ENCODE assay signal across 9 mouse cellular contexts in genomic region chr7:28593206-28594111, GRCm38 (mm10). TPM values are rescaled to one million over a fixed set of nuclear protein-coding genes. Genes with fewer than 3 reads are reported as not detected.
A peak's percentile ranks its signal among the peaks of the same experiment; 100 is the strongest.
DNase-seq lines count a peak whose midpoint lies in the region; ATAC-seq and TF ChIP-seq lines count a peak whose summit lies in the region.
"Had no signal": no experiment of that assay in that cellular context is flagged by ENCODE, and none has a peak within 500 bp of the region (broad histone marks: within the 10 kb centered on the region; RNA-seq: fewer than 3 reads in every experiment).

No protein-coding gene starts in this region.

- no peak overlapping the region for H3K9ac ChIP-seq in heart, embryonic 11.5 days (ENCODE audit: low read depth, low read length)
- H3K9ac ChIP-seq in heart, postnatal 0 days (replicated peaks; ENCODE audit: low read depth, low read length), result no peak overlapping the region
- H3K9ac ChIP-seq in limb, embryonic 15.5 days, result no peak overlapping the region

- no peak for TF ChIP-seq CTCF in heart, postnatal 0 days (IDR thresholded peaks at IDR 0.05; ENCODE audit: low read depth)

- peak; percentile 85 for TF ChIP-seq EP300 in heart, postnatal 0 days (IDR thresholded peaks at IDR 0.05; ENCODE audit: low read depth)

- peaks cover 50% of the 10 kb centered on the region for H3K4me1 ChIP-seq in heart, embryonic 11.5 days (ENCODE audit: control insufficient read depth, insufficient read depth, low read length)
- peaks cover 42% of the 10 kb centered on the region for H3K4me1 ChIP-seq in heart, postnatal 0 days (ENCODE audit: control insufficient read depth, insufficient read depth)
- H3K4me1 ChIP-seq in limb, embryonic 15.5 days, result peaks cover 63% of the 10 kb centered on the region

- no peak overlapping the region for H3K4me2 ChIP-seq in heart, embryonic 11.5 days
- no peak overlapping the region for H3K4me2 ChIP-seq in heart, postnatal 0 days (ENCODE audit: low read depth, low read length)
- no peak overlapping the region for H3K4me2 ChIP-seq in limb, embryonic 15.5 days

- no peaks in the 10 kb centered on the region for H3K27me3 ChIP-seq in heart, embryonic 11.5 days (ENCODE audit: control insufficient read depth, insufficient read depth, low read length)
- no peaks in the 10 kb centered on the region for H3K27me3 ChIP-seq in heart, postnatal 0 days (ENCODE audit: control insufficient read depth, insufficient read depth, low read length)
- no peaks in the 10 kb centered on the region for H3K27me3 ChIP-seq in limb, embryonic 15.5 days

- no peak overlapping the region; the same call in 1 of the 2 replicates for H3K27ac ChIP-seq in heart, embryonic 11.5 days (ENCODE audit: low read depth, low read length)
- H3K27ac ChIP-seq in heart, postnatal 0 days (ENCODE audit: low read depth), result 0 out of 2 replicates have a peak overlapping the region, but pooled peaks have one; percentile 20
- peak overlapping the region; percentile 33; the same call in 1 of the 2 replicates for H3K27ac ChIP-seq in limb, embryonic 15.5 days

- DNase-seq in heart, adult 11 months, result peak; percentile 99
- peak; percentile 49 to 71 for DNase-seq in adrenal gland, postnatal 36 days
- DNase-seq in heart, postnatal 0 days (ENCODE audit: low spot score), result peak; percentile 45
- no peak for DNase-seq in cerebellum, adult 11 months
- no peak for DNase-seq in urinary bladder, postnatal 14 days (ENCODE audit: low spot score)

- no peak overlapping the region for H3K4me3 ChIP-seq in heart, embryonic 11.5 days (ENCODE audit: low read depth, low read length)
- no peak overlapping the region for H3K4me3 ChIP-seq in heart, postnatal 0 days (ENCODE audit: low read depth, low read length)
- no peak overlapping the region for H3K4me3 ChIP-seq in limb, embryonic 15.5 days

- ATAC-seq in heart, embryonic 11.5 days (replicated peaks; ENCODE audit: insufficient number of reproducible peaks, low FRiP score, low TSS enrichment), result no peak
- ATAC-seq in heart, postnatal 0 days (ENCODE audit: insufficient read depth, low read depth), result peak; percentile 55
- no peak for ATAC-seq in limb, embryonic 15.5 days (ENCODE audit: insufficient number of reproducible peaks, low FRiP score, low TSS enrichment, low read depth)
- ATAC-seq in erythroblast, adult 5-6 weeks (replicated peaks; ENCODE audit: low FRiP score, poor library complexity, severe bottlenecking), result no peak

- H3K9me3 ChIP-seq in heart, embryonic 11.5 days (replicated peaks; ENCODE audit: control insufficient read depth, low read length), result no peaks in the 10 kb centered on the region
- no peaks in the 10 kb centered on the region for H3K9me3 ChIP-seq in heart, postnatal 0 days (replicated peaks; ENCODE audit: control insufficient read depth, low read length)
- H3K9me3 ChIP-seq in limb, embryonic 15.5 days, result no peaks in the 10 kb centered on the region

- WGBS in heart, embryonic 11.5 days (ENCODE audit: insufficient replicate concordance), result 45% methylated on average over 14 of the region's 14 CpGs
- 41% methylated on average over 14 of the region's 14 CpGs for whole genome bisulfite sequencing in heart, postnatal 0 days
- 44% methylated on average over 14 of the region's 14 CpGs for WGBS in limb, embryonic 15.5 days

- no peaks in the 10 kb centered on the region for H3K36me3 ChIP-seq in heart, embryonic 11.5 days (ENCODE audit: control insufficient read depth, insufficient read depth, low read length)
- H3K36me3 ChIP-seq in heart, postnatal 0 days (replicated peaks; ENCODE audit: control insufficient read depth, insufficient read depth, low read length), result no peaks in the 10 kb centered on the region
- peaks cover 5% of the 10 kb centered on the region; the same call in 1 of the 2 replicates for H3K36me3 ChIP-seq in limb, embryonic 15.5 days

RNA-seq across cellular contexts. Expression of gene Samd4b, which starts 4.5 kb away (rescaled TPM):
- 22.2 and 22.8 TPM in 2 replicates for polyA plus RNA-seq in heart, embryonic 11.5 days (2014; fragmentation: Nextera tagmentation; extraction: Ambion mirVana)
- total RNA-seq in adrenal gland, postnatal 36 days (2021), result 10 to 100 TPM; 62.5 to 69.8 TPM
- total RNA-seq in heart, postnatal 0 days (2014; rRNA removed; ENCODE audit: low replicate concordance), result 37.0 and 53.5 TPM in 2 replicates
- 12.3 and 12.4 TPM in 2 replicates for polyA plus RNA-seq in heart, postnatal 0 days (2015; fragmentation: Nextera tagmentation; extraction: Ambion mirVana)
- 26.3 and 28.3 TPM in 2 replicates for polyA plus RNA-seq in limb, embryonic 15.5 days (2015; fragmentation: Nextera tagmentation; extraction: Ambion mirVana)
- 7.3 and 11.9 TPM in 2 replicates for total RNA-seq in erythroblast, adult 5-6 weeks (2015; ENCODE audit: low replicate concordance)
- 3.1 and 4.8 TPM in 2 replicates for total RNA-seq in erythroblast, adult 5-6 weeks (2017; ENCODE audit: low replicate concordance)

RNA-seq across cellular contexts. Expression of gene Pak4, which starts 4.5 kb away (rescaled TPM):
- polyA plus RNA-seq in heart, embryonic 11.5 days (2014; fragmentation: Nextera tagmentation; extraction: Ambion mirVana), result 25.4 and 27.6 TPM in 2 replicates
- 10 to 100 TPM; 28.0 to 30.0 TPM for total RNA-seq in adrenal gland, postnatal 36 days (2021)
- 12.7 and 17.1 TPM in 2 replicates for total RNA-seq in heart, postnatal 0 days (2014; rRNA removed; ENCODE audit: low replicate concordance)
- polyA plus RNA-seq in heart, postnatal 0 days (2015; fragmentation: Nextera tagmentation; extraction: Ambion mirVana), result 11.3 and 12.0 TPM in 2 replicates
- polyA plus RNA-seq in limb, embryonic 15.5 days (2015; fragmentation: Nextera tagmentation; extraction: Ambion mirVana), result 33.7 and 34.9 TPM in 2 replicates
- total RNA-seq in erythroblast, adult 5-6 weeks (2015; ENCODE audit: low replicate concordance), result 3.1 and 3.5 TPM in 2 replicates
- total RNA-seq in erythroblast, adult 5-6 weeks (2017; ENCODE audit: low replicate concordance), result 2.0 and 6.4 TPM in 2 replicates

RNA-seq across cellular contexts. Expression of gene Acp7, which starts 37.7 kb away (rescaled TPM):
- polyA plus RNA-seq in heart, embryonic 11.5 days (2014; fragmentation: Nextera tagmentation; extraction: Ambion mirVana), result 0.17 TPM in 1 of 2 replicates, not detected in the other
- not detected for total RNA-seq in adrenal gland, postnatal 36 days (2021)
- total RNA-seq in heart, postnatal 0 days (2014; rRNA removed; ENCODE audit: low replicate concordance), result not detected in 2 replicates
- polyA plus RNA-seq in heart, postnatal 0 days (2015; fragmentation: Nextera tagmentation; extraction: Ambion mirVana), result not detected in 2 replicates
- 1.8 and 1.9 TPM in 2 replicates for polyA plus RNA-seq in limb, embryonic 15.5 days (2015; fragmentation: Nextera tagmentation; extraction: Ambion mirVana)
- not detected in 2 replicates for total RNA-seq in erythroblast, adult 5-6 weeks (2015; ENCODE audit: low replicate concordance)
- total RNA-seq in erythroblast, adult 5-6 weeks (2017; ENCODE audit: low replicate concordance), result not detected in 2 replicates
- total RNA-seq: gastrocnemius, adult 8-10 months had no signal

RNA-seq across cellular contexts. Expression of gene Nccrp1, which starts 46.4 kb away (rescaled TPM):
- not detected in 2 replicates for polyA plus RNA-seq in heart, embryonic 11.5 days (2014; fragmentation: Nextera tagmentation; extraction: Ambion mirVana)
- total RNA-seq in adrenal gland, postnatal 36 days (2021), result under 1 TPM in 1 of 2 experiments, not detected in 1; 0.20 TPM
- not detected in 2 replicates for total RNA-seq in heart, postnatal 0 days (2014; rRNA removed; ENCODE audit: low replicate concordance)
- not detected in 2 replicates for polyA plus RNA-seq in heart, postnatal 0 days (2015; fragmentation: Nextera tagmentation; extraction: Ambion mirVana)
- polyA plus RNA-seq in limb, embryonic 15.5 days (2015; fragmentation: Nextera tagmentation; extraction: Ambion mirVana), result 1.6 and 2.3 TPM in 2 replicates
- total RNA-seq in erythroblast, adult 5-6 weeks (2015; ENCODE audit: low replicate concordance), result 0.84 TPM in 1 of 2 replicates, not detected in the other
- not detected in 2 replicates for total RNA-seq in erythroblast, adult 5-6 weeks (2017; ENCODE audit: low replicate concordance)
- total RNA-seq: gastrocnemius, adult 8-10 months had no signal

RNA-seq across cellular contexts. Expression of gene Sycn, which starts 52.8 kb away (rescaled TPM):
- not detected in 2 replicates for polyA plus RNA-seq in heart, embryonic 11.5 days (2014; fragmentation: Nextera tagmentation; extraction: Ambion mirVana)
- not detected for total RNA-seq in adrenal gland, postnatal 36 days (2021)
- total RNA-seq in heart, postnatal 0 days (2014; rRNA removed; ENCODE audit: low replicate concordance), result not detected in 2 replicates
- polyA plus RNA-seq in heart, postnatal 0 days (2015; fragmentation: Nextera tagmentation; extraction: Ambion mirVana), result not detected in 2 replicates
- not detected in 2 replicates for polyA plus RNA-seq in limb, embryonic 15.5 days (2015; fragmentation: Nextera tagmentation; extraction: Ambion mirVana)
- not detected in 2 replicates for total RNA-seq in erythroblast, adult 5-6 weeks (2015; ENCODE audit: low replicate concordance)
- not detected in 2 replicates for total RNA-seq in erythroblast, adult 5-6 weeks (2017; ENCODE audit: low replicate concordance)
- total RNA-seq: gastrocnemius, adult 8-10 months had no signal

Comparison
In these comparisons a context has a peak if more than half of its experiments do, and no peak if none do; other contexts are left out.
1. DNase-seq: peak in heart, adult 11 months (single experiment), adrenal gland, postnatal 36 days (2 of 2) and heart, postnatal 0 days (single experiment); none in cerebellum, adult 11 months (single experiment) and urinary bladder, postnatal 14 days (single experiment).